Mouse (Mus musculus): ENCODE measurements around the gene Wdr62. TPM values are rescaled to one million over a fixed set of nuclear protein-coding genes. Genes with fewer than 3 reads are reported as not detected.
"Not testable (repeated sequence)": the region's sequence is repeated elsewhere in the genome, so short reads cannot be mapped to it uniquely, and the experiment has no call there.

Wdr62 gene
- polyA plus RNA-seq, 1 experiment from 2014 or later = 9.9 TPM

DNA sequence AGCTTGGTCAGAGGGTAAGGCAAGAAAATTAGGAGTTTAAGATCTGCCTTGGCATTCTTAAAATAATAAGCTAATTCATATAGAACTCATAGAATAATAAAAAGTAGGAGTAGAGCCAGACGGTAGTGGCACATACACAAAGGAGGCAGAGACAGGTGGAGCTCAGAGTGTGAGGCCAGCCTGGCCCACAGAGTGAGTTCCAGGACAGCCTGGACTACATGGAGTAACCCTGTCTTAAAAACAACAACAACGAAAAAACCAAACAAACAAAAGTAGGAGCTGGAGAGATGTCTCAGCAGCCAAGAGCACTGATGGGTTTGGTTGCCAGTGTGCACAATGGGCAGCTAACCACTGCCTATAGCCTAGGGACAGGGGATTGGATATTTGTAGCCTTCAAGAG lies 62.9 kb downstream of the Wdr62 start:
- Histone ChIP-seq H3K27ac (no peak overlapping the region), H3K4me2 (no peak overlapping the region), H3K4me1 (peaks cover 18% of the 10 kb centered on the region), H3K27me3 (no peaks in the 10 kb centered on the region), H3K9me3 (replicated peaks) (no peaks in the 10 kb centered on the region), H3K9ac (no peak overlapping the region), H3K4me3 (replicated peaks) (no peak overlapping the region), H3K36me3 (no peaks in the 10 kb centered on the region)
- ATAC-seq (replicated peaks; ENCODE audit: low FRiP score) = no peak
- 69% methylated on average over 2 of the region's 2 CpGs for WGBS

GRCm38 (mm10) chr7:30216723-30217151 lies 63.5 kb downstream of the Wdr62 start:
- H3K4me3 ChIP-seq (replicated peaks) = peak overlapping the region; percentile 24
- peak overlapping the region; percentile 52 for H3K4me2 ChIP-seq
- H3K9me3 ChIP-seq (replicated peaks) = no peaks in the 10 kb centered on the region
- no peak overlapping the region for H3K27ac ChIP-seq
- H3K9ac ChIP-seq = no peak overlapping the region
- no peaks in the 10 kb centered on the region for H3K36me3 ChIP-seq
- peaks cover 18% of the 10 kb centered on the region for H3K4me1 ChIP-seq
- ATAC-seq (replicated peaks; ENCODE audit: low FRiP score) = peak; percentile 37; the same call in 1 of the 2 replicates
- H3K27me3 ChIP-seq = no peaks in the 10 kb centered on the region
- 2% methylated on average over 16 of the region's 16 CpGs for WGBS

GRCm38 (mm10) chr7:30215875-30216274 lies 64.3 kb downstream of the Wdr62 start:
- H3K36me3 ChIP-seq = no peaks in the 10 kb centered on the region
- no peak overlapping the region for H3K9ac ChIP-seq
- ATAC-seq (replicated peaks; ENCODE audit: low FRiP score) = no peak
- H3K4me2 ChIP-seq = no peak overlapping the region
- H3K9me3 ChIP-seq (replicated peaks) = no peaks in the 10 kb centered on the region
- H3K4me3 ChIP-seq (replicated peaks) = no peak overlapping the region
- H3K4me1 ChIP-seq = peaks cover 18% of the 10 kb centered on the region
- no peak overlapping the region for H3K27ac ChIP-seq
- H3K27me3 ChIP-seq = no peaks in the 10 kb centered on the region
- WGBS = 86% methylated on average over 3 of the region's 3 CpGs

DNA sequence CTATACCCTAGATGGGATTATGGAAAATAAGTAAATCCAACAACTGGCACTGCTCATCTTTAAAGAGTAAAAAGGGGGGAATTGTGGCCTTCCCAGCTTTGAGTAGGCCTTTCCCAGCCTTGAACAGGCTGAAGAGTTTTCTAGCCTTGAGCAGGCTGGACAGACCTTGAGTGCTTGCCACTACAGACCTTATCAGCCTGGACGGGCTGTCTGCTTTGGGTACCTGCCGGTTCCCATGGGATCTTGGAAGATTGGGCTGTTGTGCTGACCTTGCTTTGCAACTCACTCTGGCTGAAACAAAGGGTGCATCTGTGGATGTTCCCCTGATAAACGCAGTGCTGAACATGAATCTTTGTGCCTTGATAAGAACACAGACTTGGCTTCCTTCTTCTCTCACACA lies 66.3 kb downstream of the Wdr62 start:
- no peak overlapping the region for H3K27ac ChIP-seq
- H3K4me3 ChIP-seq (replicated peaks) = no peak overlapping the region
- no peaks in the 10 kb centered on the region for H3K36me3 ChIP-seq
- H3K9ac ChIP-seq = no peak overlapping the region
- no peak for ATAC-seq (replicated peaks; ENCODE audit: low FRiP score)
- H3K9me3 ChIP-seq (replicated peaks) = no peaks in the 10 kb centered on the region
- H3K4me2 ChIP-seq = no peak overlapping the region
- peaks cover 8% of the 10 kb centered on the region for H3K4me1 ChIP-seq
- 90% methylated on average over 3 of the region's 3 CpGs for WGBS
- no peaks in the 10 kb centered on the region for H3K27me3 ChIP-seq

GRCm38 (mm10) chr7:30211025-30211424 lies 69.2 kb downstream of the Wdr62 start:
- Histone ChIP-seq H3K4me3 (replicated peaks) (no peak overlapping the region), H3K9ac (no peak overlapping the region), H3K36me3 (no peaks in the 10 kb centered on the region), H3K27ac (no peak overlapping the region), H3K27me3 (no peaks in the 10 kb centered on the region), H3K4me1 (no peaks in the 10 kb centered on the region), H3K4me2 (no peak overlapping the region), H3K9me3 (replicated peaks) (no peaks in the 10 kb centered on the region)
- no peak for ATAC-seq (replicated peaks; ENCODE audit: low FRiP score)
- WGBS = 21% methylated on average over 4 of the region's 4 CpGs

DNA sequence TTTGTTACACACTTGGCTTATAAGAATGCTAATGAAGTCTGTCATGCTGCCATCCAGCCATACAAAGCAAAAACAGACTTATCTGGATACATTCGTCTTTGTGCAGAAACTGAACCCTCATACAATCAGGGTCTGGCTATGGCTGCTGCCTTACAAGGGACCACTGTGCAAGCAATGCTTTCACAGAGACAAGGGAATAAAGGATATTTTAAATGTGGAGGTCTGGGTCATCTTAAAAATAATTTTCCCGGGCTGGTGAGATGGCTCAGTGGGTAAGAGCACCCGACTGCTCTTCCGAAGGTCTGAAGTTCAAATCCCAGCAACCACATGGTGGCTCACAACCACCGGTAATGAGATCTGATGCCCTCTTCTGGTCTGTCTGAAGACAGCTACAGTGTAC lies 73.9 kb downstream of the Wdr62 start:
- not testable (repeated sequence) for ATAC-seq (replicated peaks; ENCODE audit: low FRiP score); H3K27me3 ChIP-seq; H3K4me2 ChIP-seq; H3K9ac ChIP-seq; H3K9me3 ChIP-seq (replicated peaks); H3K27ac ChIP-seq; H3K36me3 ChIP-seq; H3K4me3 ChIP-seq (replicated peaks); H3K4me1 ChIP-seq
- WGBS = 59% methylated on average over 5 of the region's 5 CpGs

DNA sequence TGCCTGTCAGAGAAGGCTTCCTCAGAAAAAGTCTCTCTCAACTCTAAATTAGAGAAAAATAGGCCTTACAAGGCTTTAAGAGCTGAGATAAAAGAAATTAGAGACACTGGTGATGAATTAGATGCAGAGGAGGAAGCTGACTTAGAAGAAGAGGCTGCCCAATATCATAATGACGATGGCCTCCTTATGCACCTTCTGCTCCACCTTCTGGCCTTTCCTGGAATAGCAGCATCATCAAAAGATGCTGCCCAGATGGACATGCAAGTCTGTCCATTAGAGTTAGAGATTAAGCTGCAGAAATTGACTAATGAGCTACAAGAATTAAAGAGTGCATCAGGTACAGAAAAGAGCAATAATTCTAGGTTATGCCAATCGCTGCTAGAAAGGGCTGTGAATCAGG lies 74.8 kb downstream of the Wdr62 start:
- H3K9ac ChIP-seq = no peak overlapping the region
- H3K27me3 ChIP-seq = no peaks in the 10 kb centered on the region
- ATAC-seq (replicated peaks; ENCODE audit: low FRiP score) = no peak
- no peak overlapping the region for H3K4me3 ChIP-seq (replicated peaks)
- H3K4me1 ChIP-seq = no peaks in the 10 kb centered on the region
- WGBS = 1% methylated on average over 2 of the region's 2 CpGs
- H3K9me3 ChIP-seq (replicated peaks) = no peaks in the 10 kb centered on the region
- H3K4me2 ChIP-seq = no peak overlapping the region
- no peak overlapping the region for H3K27ac ChIP-seq
- H3K36me3 ChIP-seq = no peaks in the 10 kb centered on the region

GRCm38 (mm10) chr7:30204380-30204779 lies 75.8 kb downstream of the Wdr62 start:
- no peaks in the 10 kb centered on the region for H3K36me3 ChIP-seq
- H3K4me3 ChIP-seq (replicated peaks) = no peak overlapping the region
- 48% methylated on average over 8 of the region's 8 CpGs for WGBS
- no peak for ATAC-seq (replicated peaks; ENCODE audit: low FRiP score)
- no peaks in the 10 kb centered on the region for H3K9me3 ChIP-seq (replicated peaks)
- H3K27ac ChIP-seq = no peak overlapping the region
- peaks cover 4% of the 10 kb centered on the region; the same call in 1 of the 2 replicates for H3K4me1 ChIP-seq
- H3K4me2 ChIP-seq = no peak overlapping the region
- no peaks in the 10 kb centered on the region for H3K27me3 ChIP-seq
- no peak overlapping the region for H3K9ac ChIP-seq

GRCm38 (mm10) chr7:30202895-30203690 lies 77.1 kb downstream of the Wdr62 start:
- WGBS = 77% methylated on average over 11 of the region's 11 CpGs

DNA sequence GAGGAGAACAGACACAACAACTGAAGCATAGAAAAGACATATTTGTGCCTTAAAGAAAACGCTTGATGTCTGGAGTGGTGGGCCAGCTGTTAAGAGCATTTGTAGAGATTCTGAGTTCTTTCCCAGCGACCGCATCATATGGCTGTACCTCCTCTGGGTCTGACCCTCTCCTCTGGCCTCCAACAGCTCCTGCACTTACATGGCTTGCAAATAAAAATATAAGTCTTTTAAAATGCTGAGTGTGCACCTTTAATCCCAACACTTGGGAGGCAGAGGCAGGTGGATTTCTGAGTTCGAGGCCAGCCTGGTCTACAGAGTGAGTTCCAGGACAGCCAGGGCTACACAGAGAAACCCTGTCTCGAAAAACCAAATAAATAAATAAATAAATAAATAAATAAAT lies 79.6 kb downstream of the Wdr62 start:
- ATAC-seq (replicated peaks; ENCODE audit: low FRiP score) = not testable (repeated sequence)
- 0 out of 2 replicates have a peak overlapping the region, but pooled peaks have one; percentile 4 for H3K9ac ChIP-seq

More at GRCm38 (mm10) chr7:30202895-30203690, 77.1 kb downstream of the Wdr62 start:
- Histone ChIP-seq H3K4me3 (replicated peaks) (no peak overlapping the region), H3K27me3 (no peaks in the 10 kb centered on the region), H3K27ac (no peak overlapping the region), H3K36me3 (no peaks in the 10 kb centered on the region), H3K9ac (no peak overlapping the region), H3K4me2 (no peak overlapping the region), H3K9me3 (replicated peaks) (no peaks in the 10 kb centered on the region), H3K4me1 (peaks cover 14% of the 10 kb centered on the region)
- no peak for ATAC-seq (replicated peaks; ENCODE audit: low FRiP score)

DNA sequence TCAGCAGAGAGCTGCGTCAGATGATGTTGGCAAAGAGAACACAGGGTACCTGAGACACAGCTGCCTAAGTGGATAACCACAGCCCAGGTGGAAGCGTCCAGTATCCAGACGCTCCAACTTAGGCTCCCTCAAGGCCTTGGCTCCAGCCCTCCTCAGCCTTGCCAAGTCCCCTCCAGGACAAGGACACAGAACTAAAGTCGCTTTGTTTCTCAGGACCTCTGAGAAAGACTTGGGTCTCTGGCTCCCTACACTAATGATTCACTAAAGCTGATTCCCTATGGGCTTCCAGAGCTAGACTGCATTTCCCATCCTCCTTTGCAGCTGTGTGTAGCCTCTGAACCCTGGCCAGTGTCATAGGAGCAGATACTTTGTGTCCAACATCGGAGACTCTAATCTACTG lies 80.0 kb downstream of the Wdr62 start:
- Histone ChIP-seq H3K27ac (no peak overlapping the region), H3K4me3 (replicated peaks) (no peak overlapping the region), H3K9me3 (replicated peaks) (no peaks in the 10 kb centered on the region), H3K4me2 (no peak overlapping the region), H3K9ac (0 out of 2 replicates have a peak overlapping the region, but pooled peaks have one; percentile 4), H3K4me1 (peaks cover 39% of the 10 kb centered on the region), H3K27me3 (no peaks in the 10 kb centered on the region), H3K36me3 (no peaks in the 10 kb centered on the region)
- WGBS = 79% methylated on average over 5 of the region's 5 CpGs
- ATAC-seq (replicated peaks; ENCODE audit: low FRiP score) = no peak

More for the DNA sequence above, 79.6 kb downstream of the Wdr62 start:
- not testable (repeated sequence) for H3K9me3 ChIP-seq (replicated peaks); H3K4me3 ChIP-seq (replicated peaks); H3K4me2 ChIP-seq; H3K27ac ChIP-seq; H3K27me3 ChIP-seq; H3K36me3 ChIP-seq
- H3K4me1 ChIP-seq = peaks cover 35% of the 10 kb centered on the region
- WGBS = 84% methylated on average over 5 of the region's 5 CpGs

GRCm38 (mm10) chr7:30199498-30200139 lies 80.6 kb downstream of the Wdr62 start:
- peaks cover 41% of the 10 kb centered on the region for H3K4me1 ChIP-seq
- no peak overlapping the region for H3K4me3 ChIP-seq (replicated peaks)
- no peaks in the 10 kb centered on the region for H3K27me3 ChIP-seq
- H3K9ac ChIP-seq = no peak overlapping the region
- no peaks in the 10 kb centered on the region for H3K9me3 ChIP-seq (replicated peaks)
- no peaks in the 10 kb centered on the region for H3K36me3 ChIP-seq
- WGBS = 74% methylated on average over 18 of the region's 18 CpGs
- H3K4me2 ChIP-seq = no peak overlapping the region
- no peak overlapping the region for H3K27ac ChIP-seq
- no peak for ATAC-seq (replicated peaks; ENCODE audit: low FRiP score)
